Mouse (Mus musculus) embryonic fibroblast, embryonic 13.5 days (primary cell): Measurements from ENCODE around the gene H2-M5. TPM values are rescaled to one million over a fixed set of nuclear protein-coding genes. Genes with fewer than 3 reads are reported as not detected.
"Not testable (repeated sequence)": the region's sequence is repeated elsewhere in the genome, so short reads cannot be mapped to it uniquely, and the experiment has no call there.

Experiments
- H3K27ac ChIP-seq: 2 replicates; pipeline ENCODE4 v1.5.1; 2012; ENCODE audit warnings: low read length, control low read depth, inconsistent platforms; ENCODE audit not compliant: insufficient read depth
- H3K4me1 ChIP-seq: 2 replicates; pipeline ENCODE4 v1.6.1; 2011; ENCODE audit warnings: low read length; ENCODE audit not compliant: control insufficient read depth, insufficient read depth
- H3K4me3 ChIP-seq: 2 replicates; pipeline ENCODE4 v1.5.1; 2011; ENCODE audit warnings: mild to moderate bottlenecking, control low read depth, low read length; ENCODE audit not compliant: insufficient read depth
- CTCF ChIP-seq: IDR thresholded peaks from 2 replicates; pipeline ENCODE4 v1.5.1; 2011; ENCODE audit warnings: mild to moderate bottlenecking, control low read depth, low read length, moderate library complexity, borderline replicate concordance; ENCODE audit not compliant: insufficient read depth
- POLR2A ChIP-seq: IDR thresholded peaks from 2 replicates; pipeline ENCODE4 v1.6.1; 2011; ENCODE audit warnings: low read depth, mild to moderate bottlenecking, control low read depth, low read length, moderate library complexity
- polyA plus RNA-seq: library from polyadenylated mRNA; stranded (reverse); fragments of >200 nt; gene quantifications from 2 replicates; pipeline ENCODE4 v1.2.4, GENCODE M21; 2011; ENCODE audit warnings: low read depth; ENCODE audit not compliant: missing spikeins, insufficient read length

H2-M5 gene
- polyA plus RNA-seq, 1 experiment: 0.51 TPM

DNA sequence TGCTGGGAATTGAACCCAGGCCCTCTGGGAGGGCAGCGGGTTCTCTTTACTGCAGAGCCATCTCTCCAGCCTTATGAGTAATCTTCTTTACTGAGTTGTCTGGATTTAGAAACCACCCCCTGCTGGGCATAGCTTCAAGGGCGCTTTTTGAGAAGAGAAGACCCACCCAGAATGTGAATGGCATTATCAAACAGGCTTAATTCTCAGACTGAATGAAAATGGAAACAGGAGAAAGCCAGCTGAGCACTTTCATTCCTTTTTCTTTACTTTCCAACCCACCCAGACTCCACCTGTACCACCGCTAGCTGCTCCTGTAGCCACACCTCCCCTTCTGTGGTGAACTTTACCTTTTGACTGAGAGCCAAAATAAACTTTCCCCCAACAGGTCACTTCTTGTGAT is 6.1 kb upstream of the H2-M5 start:
- Histone ChIP-seq H3K27ac (no peak overlapping the region), H3K4me3 (no peak overlapping the region), H3K4me1 (peaks cover 3% of the 10 kb centered on the region; the same call in 1 of the 2 replicates)
- no peak for TF ChIP-seq POLR2A
- TF ChIP-seq CTCF: no peak

GRCm38 (mm10) chr17:36994528-36994927 is 5.2 kb upstream of the H2-M5 start:
- TF ChIP-seq CTCF (no peak), POLR2A (no peak)
- Histone ChIP-seq H3K27ac (no peak overlapping the region), H3K4me3 (no peak overlapping the region), H3K4me1 (peaks cover 3% of the 10 kb centered on the region; the same call in 1 of the 2 replicates)

DNA sequence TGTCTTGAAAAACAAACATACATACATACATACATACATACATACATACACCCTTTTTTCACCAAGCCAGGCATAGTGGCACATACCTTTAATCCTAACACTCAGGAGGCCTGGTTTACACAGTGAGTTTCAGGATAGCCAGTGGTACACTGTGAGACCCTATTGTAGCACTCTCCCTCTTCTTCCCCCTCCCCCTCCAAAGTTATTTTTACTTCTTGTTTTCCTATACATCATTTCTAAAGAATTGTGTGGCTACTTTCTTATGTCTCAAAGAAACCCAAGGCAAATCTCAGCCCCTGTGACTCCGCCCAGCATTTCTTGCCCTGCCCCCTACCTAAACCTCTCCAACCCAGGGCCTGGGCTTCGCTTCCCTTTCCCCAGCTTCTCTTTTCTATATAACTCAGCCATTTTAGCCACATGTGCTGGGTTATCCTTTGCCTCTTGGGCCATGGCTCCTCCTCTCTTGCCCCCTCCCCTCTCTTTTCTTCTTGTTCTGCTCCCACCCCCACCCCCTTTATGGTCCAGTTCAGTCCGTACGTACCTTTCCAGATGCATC is 4.5 kb upstream of the H2-M5 start:
- peaks cover 3% of the 10 kb centered on the region; the same call in 1 of the 2 replicates for H3K4me1 ChIP-seq
- no peak overlapping the region for H3K27ac ChIP-seq
- TF ChIP-seq POLR2A (no peak), CTCF (no peak)
- H3K4me3 ChIP-seq: no peak overlapping the region

GRCm38 (mm10) chr17:36992336-36993104 is 3.2 kb upstream of the H2-M5 start:
- H3K4me3 ChIP-seq: no peak overlapping the region
- no peak overlapping the region for H3K27ac ChIP-seq
- TF ChIP-seq CTCF (no peak), POLR2A (no peak)
- peaks cover 3% of the 10 kb centered on the region; the same call in 1 of the 2 replicates for H3K4me1 ChIP-seq

DNA sequence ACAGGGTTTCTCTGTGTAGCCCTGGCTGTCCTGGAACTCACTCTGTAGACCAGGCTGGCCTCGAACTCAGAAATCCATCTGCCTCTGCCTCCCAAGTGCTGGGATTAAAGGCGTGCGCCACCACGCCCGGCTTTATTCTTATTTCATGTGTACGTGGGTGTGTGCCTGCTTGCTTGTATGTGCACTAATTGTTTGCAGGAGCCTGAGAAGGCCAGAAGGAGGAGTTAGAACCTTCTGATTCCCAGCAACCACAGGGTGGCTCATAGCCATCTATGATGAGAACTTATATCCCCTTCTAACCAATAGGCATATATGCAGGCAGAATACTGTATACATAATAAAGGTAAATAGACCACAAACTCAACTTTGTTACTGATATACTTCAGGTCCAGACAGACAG is 1.3 kb upstream of the H2-M5 start:
- H3K4me3 ChIP-seq, H3K27ac ChIP-seq, H3K4me1 ChIP-seq: not testable (repeated sequence)

DNA sequence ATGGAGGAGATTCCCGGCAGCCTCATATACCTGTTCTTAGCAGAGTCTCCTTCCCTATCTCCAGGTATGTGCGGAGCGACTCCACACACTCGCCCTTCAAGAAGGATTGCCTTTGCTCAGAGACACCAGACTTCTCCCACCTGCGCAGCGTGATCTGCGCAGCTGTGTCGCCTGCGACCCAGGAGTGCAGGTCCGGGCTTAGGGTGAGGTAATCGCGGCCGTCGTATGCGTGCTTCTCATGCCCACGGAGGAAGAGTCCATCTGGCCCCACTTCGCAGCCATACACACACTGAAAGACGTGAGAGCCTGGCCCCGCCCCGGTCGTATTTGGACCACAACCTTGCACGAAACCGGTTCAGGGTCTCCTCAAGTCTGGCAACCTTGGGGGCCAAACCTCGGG is 862 bp downstream of the H2-M5 start:
- H3K4me3 ChIP-seq: no peak overlapping the region

GRCm38 (mm10) chr17:36982253-36983155 is 6.8 kb downstream of the H2-M5 start:
- Histone ChIP-seq H3K4me3 (no peak overlapping the region), H3K27ac (no peak overlapping the region), H3K4me1 (no peaks in the 10 kb centered on the region)
- TF ChIP-seq CTCF (no peak), POLR2A (no peak)

More for the DNA sequence above, 862 bp downstream of the H2-M5 start:
- H3K27ac ChIP-seq: no peak overlapping the region
- H3K4me1 ChIP-seq: no peaks in the 10 kb centered on the region
- TF ChIP-seq POLR2A (no peak), CTCF (no peak)

DNA sequence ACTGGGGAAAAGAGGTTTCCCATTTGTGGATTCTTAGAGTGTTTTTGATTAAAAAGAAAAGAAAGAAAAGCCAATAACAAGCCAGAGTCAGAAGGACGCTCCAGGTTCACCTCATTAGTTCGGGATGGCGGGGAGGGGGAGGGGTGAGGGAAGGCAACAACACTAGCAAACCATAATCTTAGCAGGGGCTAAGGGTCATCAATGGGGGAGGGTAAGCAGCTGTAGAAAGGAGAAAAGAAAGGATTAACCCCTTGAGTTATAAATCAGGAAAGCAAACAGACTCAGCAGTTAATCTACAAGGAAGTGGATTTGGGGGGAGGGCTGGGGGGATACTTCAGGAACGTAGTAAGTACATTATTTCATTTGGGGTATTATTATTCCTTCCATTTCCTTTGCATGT is 7.5 kb downstream of the H2-M5 start:
- H3K4me3 ChIP-seq: no peak overlapping the region
- H3K27ac ChIP-seq: no peak overlapping the region
- no peak for TF ChIP-seq CTCF
- no peak for TF ChIP-seq POLR2A
- H3K4me1 ChIP-seq: no peaks in the 10 kb centered on the region

- Histone ChIP-seq H3K27ac (no peak within 1 kb of the TSS), H3K4me1 (no peaks in the 10 kb centered on the region), H3K4me3 (no peak within 1 kb of the TSS)
- TF ChIP-seq POLR2A: no peak
- TF ChIP-seq CTCF: no peak
These were observed 8.0 kb downstream of the H2-M5 start, which contains the start of gene 2410137M14Rik for GRCm38 (mm10) chr17:36981221-36981813. 2410137M14Rik (minus strand) TSS chr17:36981237.

GRCm38 (mm10) chr17:36973271-36973787 is 16.0 kb downstream of the H2-M5 start:
- TF ChIP-seq CTCF: no peak
- TF ChIP-seq POLR2A: no peak
- Histone ChIP-seq H3K4me3 (no peak overlapping the region), H3K27ac (no peak overlapping the region), H3K4me1 (no peaks in the 10 kb centered on the region)
